Mouse (Mus musculus): Measurements from ENCODE around the gene Zfp963. TPM values are rescaled to one million over a fixed set of nuclear protein-coding genes. Genes with fewer than 3 reads are reported as not detected.
"Not testable (repeated sequence)": the region's sequence is repeated elsewhere in the genome, so short reads cannot be mapped to it uniquely, and the experiment has no call there.

The Zfp963 gene
- polyA plus RNA-seq, 1 experiment from 2014 or later = 10.1 TPM

- Histone ChIP-seq H3K4me3 (peak overlapping the region; percentile 91), H3K9ac (peak overlapping the region; percentile 52; the same call in 1 of the 2 replicates), H3K27me3 (no peaks in the 10 kb centered on the region), H3K4me2 (peak overlapping the region; percentile 56), H3K27ac (replicated peaks) (peak overlapping the region; percentile 72), H3K36me3 (peaks cover 11% of the 10 kb centered on the region), H3K4me1 (replicated peaks) (peaks cover 33% of the 10 kb centered on the region), H3K9me3 (no peaks in the 10 kb centered on the region)
- ATAC-seq (ENCODE audit: low read depth) = peak; percentile 38
- 50% methylated on average over 5 of the region's 5 CpGs for WGBS
Measured at GRCm38 (mm10) chr8:69717232-69717580, 32.6 kb downstream of the Zfp963 start.

DNA sequence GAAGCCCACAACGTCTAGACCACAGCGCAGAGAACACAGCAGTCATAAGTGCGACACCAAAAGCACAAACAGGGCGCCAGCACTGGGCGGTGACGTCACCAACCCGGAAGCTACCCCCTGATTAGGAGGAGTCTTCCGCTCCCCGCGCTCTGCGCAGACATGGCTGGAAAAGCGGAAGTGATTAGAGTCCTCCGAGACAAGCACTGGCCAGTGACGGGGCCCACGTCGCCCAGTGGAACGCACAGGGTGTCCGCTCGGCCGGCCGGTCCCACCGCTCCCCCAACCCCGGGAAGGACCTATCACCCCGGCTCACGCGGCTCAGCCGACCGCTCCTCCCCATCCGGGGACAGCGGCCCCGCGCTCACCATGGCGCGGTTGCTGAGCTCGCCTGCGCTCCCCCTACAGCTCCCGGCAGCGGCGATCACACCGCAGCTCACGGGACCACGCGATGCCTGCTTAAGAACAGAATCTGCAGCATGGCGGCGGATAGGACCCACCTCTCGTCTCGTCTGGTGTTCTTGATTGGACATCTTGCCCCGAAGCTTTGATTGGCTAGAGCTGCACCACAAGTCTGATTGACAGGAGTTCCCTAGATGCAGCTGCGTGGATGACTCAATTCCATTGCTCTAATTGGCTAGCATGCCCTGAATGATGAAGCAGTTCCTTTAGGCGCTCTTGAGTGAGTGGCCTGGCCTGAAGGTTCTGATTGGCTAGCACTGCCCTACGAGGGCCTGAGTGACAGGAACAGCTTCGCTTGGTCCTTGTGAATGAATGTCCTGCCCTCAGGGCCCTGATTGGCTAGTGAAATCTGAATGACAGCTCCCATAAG lies 33.2 kb downstream of the Zfp963 start:
- H3K27me3 ChIP-seq = no peaks in the 10 kb centered on the region
- under 1% methylated on average over 52 of the region's 52 CpGs for WGBS
- peaks cover 16% of the 10 kb centered on the region for H3K36me3 ChIP-seq
- H3K9me3 ChIP-seq = no peaks in the 10 kb centered on the region
- peak; percentile 100 for ATAC-seq (ENCODE audit: low read depth)
- H3K9ac ChIP-seq = peak overlapping the region; percentile 96
- peak overlapping the region; percentile 100 for H3K27ac ChIP-seq (replicated peaks)
- H3K4me2 ChIP-seq = peak overlapping the region; percentile 57
- H3K4me1 ChIP-seq (replicated peaks) = peaks cover 33% of the 10 kb centered on the region
- peak overlapping the region; percentile 91 for H3K4me3 ChIP-seq

DNA sequence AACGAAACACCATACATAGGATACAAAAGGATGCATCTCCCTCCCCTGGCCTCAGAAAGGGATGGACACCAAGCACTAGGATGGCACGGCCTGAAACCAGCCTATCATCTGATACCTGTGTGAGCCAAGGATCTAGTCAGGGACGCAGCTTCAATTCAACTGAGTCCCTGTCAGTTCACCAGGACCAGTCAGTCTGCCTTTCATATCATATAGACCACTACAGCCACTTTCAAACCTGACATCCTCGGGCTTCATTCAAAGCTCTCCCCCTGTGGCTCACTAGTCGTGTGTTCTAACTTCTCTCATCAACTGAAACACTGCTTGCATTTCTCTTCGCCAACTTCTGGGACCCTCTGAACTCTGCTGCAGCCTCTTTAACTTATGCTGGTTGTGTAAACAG lies 34.4 kb downstream of the Zfp963 start:
- Histone ChIP-seq H3K27me3 (no peaks in the 10 kb centered on the region), H3K9ac (peak overlapping the region; percentile 56), H3K9me3 (no peaks in the 10 kb centered on the region), H3K4me3 (peak overlapping the region; percentile 91), H3K4me1 (replicated peaks) (peaks cover 33% of the 10 kb centered on the region), H3K4me2 (peak overlapping the region; percentile 57), H3K36me3 (peaks cover 24% of the 10 kb centered on the region), H3K27ac (replicated peaks) (no peak overlapping the region)
- 85% methylated on average over 6 of the region's 6 CpGs for WGBS
- no peak for ATAC-seq (ENCODE audit: low read depth)

DNA sequence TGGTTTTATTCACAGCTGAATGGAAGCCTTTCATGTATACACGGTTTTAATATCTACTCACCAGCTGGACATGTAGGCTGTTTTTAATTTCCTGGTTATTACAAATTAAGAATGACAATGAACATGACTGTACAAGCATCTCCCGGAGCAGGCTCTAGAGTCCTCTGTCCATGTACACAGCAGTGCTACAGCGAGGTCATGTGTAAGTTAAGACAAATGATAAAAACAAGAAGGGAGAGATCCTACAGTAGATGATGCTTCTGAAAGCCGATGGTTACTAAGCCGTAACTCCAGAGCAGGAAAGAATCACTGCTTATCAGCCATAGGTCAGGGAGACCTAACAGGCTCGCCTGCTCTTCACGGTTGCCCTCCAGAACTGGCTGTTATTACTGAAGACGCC lies 36.3 kb downstream of the Zfp963 start:
- Histone ChIP-seq H3K4me2 (no peak overlapping the region), H3K27me3 (no peaks in the 10 kb centered on the region), H3K4me3 (no peak overlapping the region), H3K9me3 (no peaks in the 10 kb centered on the region), H3K36me3 (peaks cover 43% of the 10 kb centered on the region), H3K4me1 (replicated peaks) (peaks cover 33% of the 10 kb centered on the region), H3K9ac (0 out of 2 replicates have a peak overlapping the region, but pooled peaks have one; percentile 5), H3K27ac (replicated peaks) (no peak overlapping the region)
- 91% methylated on average over 8 of the region's 8 CpGs for WGBS
- ATAC-seq (ENCODE audit: low read depth) = no peak

DNA sequence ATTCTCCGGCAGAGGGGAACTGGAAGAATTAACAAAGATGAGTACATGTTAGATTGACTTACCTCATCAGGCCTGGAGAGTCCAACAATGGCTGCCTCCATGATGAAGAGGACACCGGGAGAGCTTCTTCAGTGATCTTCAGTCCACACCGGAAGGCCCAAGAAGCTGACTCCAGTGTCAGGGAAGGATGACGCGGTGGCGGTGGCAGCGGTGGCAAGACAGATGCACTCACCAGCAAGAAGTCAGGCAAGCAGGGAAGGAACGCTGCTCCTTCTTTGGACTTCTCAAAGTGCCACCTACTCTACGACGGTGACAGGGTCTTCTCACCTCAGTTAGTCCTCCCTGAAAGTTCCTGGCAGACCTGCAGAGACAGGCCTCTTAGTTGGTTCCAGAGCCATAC lies 39.1 kb downstream of the Zfp963 start, which contains the start of gene Zfp869:
Gene Zfp869, minus strand, starts transcription at position 101 of the 400 bp plus-strand sequence.
- Histone ChIP-seq H3K4me1 (replicated peaks) (peaks cover 26% of the 10 kb centered on the region), H3K36me3 (peaks cover 72% of the 10 kb centered on the region)
- H3K27ac ChIP-seq (replicated peaks); H3K9me3 ChIP-seq; H3K4me2 ChIP-seq; H3K4me3 ChIP-seq; ATAC-seq (ENCODE audit: low read depth); H3K27me3 ChIP-seq; H3K9ac ChIP-seq: not testable (repeated sequence)
- 95% methylated on average over 10 of the region's 10 CpGs for WGBS

GRCm38 (mm10) chr8:69701810-69702209 lies 48.0 kb downstream of the Zfp963 start:
- 68% methylated on average over 6 of the region's 6 CpGs for WGBS
- no peak overlapping the region for H3K27ac ChIP-seq (replicated peaks)
- no peak for ATAC-seq (ENCODE audit: low read depth)
- no peaks in the 10 kb centered on the region for H3K4me1 ChIP-seq (replicated peaks)
- H3K4me2 ChIP-seq = no peak overlapping the region
- H3K27me3 ChIP-seq = no peaks in the 10 kb centered on the region
- H3K36me3 ChIP-seq = peaks cover 47% of the 10 kb centered on the region
- no peak overlapping the region for H3K9ac ChIP-seq
- H3K9me3 ChIP-seq = no peaks in the 10 kb centered on the region
- no peak overlapping the region for H3K4me3 ChIP-seq

Other genes starting within 250 kb of the Zfp963 start
- gene Gm7697, start 227.0 kb downstream of the Zfp963 start, polyA plus RNA-seq (2015; fragmentation: Nextera tagmentation; extraction: Ambion mirVana) = not detected in 2 replicates
- 43.8 and 44.4 TPM in 2 replicates for gene Zfp868, start 124.4 kb downstream of the Zfp963 start, polyA plus RNA-seq (2015; fragmentation: Nextera tagmentation; extraction: Ambion mirVana)
- 2.9 and 3.1 TPM in 2 replicates for gene Zfp964, start 95.5 kb downstream of the Zfp963 start, polyA plus RNA-seq (2015; fragmentation: Nextera tagmentation; extraction: Ambion mirVana)
- gene Zfp869, start 39.2 kb downstream of the Zfp963 start, polyA plus RNA-seq (2015; fragmentation: Nextera tagmentation; extraction: Ambion mirVana) = 25.1 and 28.9 TPM in 2 replicates
- gene Gm20422, start 24.9 kb upstream of the Zfp963 start, polyA plus RNA-seq (2015; fragmentation: Nextera tagmentation; extraction: Ambion mirVana) = 0.50 and 0.55 TPM in 2 replicates
- 43.7 and 45.4 TPM in 2 replicates for gene Atp13a1, start 41.2 kb upstream of the Zfp963 start, polyA plus RNA-seq (2015; fragmentation: Nextera tagmentation; extraction: Ambion mirVana)
- 39.6 and 45.7 TPM in 2 replicates for gene Zfp866, start 41.2 kb upstream of the Zfp963 start, polyA plus RNA-seq (2015; fragmentation: Nextera tagmentation; extraction: Ambion mirVana)
- gene Gmip, start 58.7 kb upstream of the Zfp963 start, polyA plus RNA-seq (2015; fragmentation: Nextera tagmentation; extraction: Ambion mirVana) = 24.8 and 27.6 TPM in 2 replicates
- gene Lpar2, start 72.5 kb upstream of the Zfp963 start, polyA plus RNA-seq (2015; fragmentation: Nextera tagmentation; extraction: Ambion mirVana) = 0.68 and 0.70 TPM in 2 replicates
- 50.9 and 58.8 TPM in 2 replicates for gene Pbx4, start 82.5 kb upstream of the Zfp963 start, polyA plus RNA-seq (2015; fragmentation: Nextera tagmentation; extraction: Ambion mirVana)
- 3.1 and 3.9 TPM in 2 replicates for gene Cilp2, start 137.7 kb upstream of the Zfp963 start, polyA plus RNA-seq (2015; fragmentation: Nextera tagmentation; extraction: Ambion mirVana)
- gene Tssk6, start 152.2 kb upstream of the Zfp963 start, polyA plus RNA-seq (2015; fragmentation: Nextera tagmentation; extraction: Ambion mirVana) = 3.4 TPM in 2 replicates
- gene Ndufa13, start 152.6 kb upstream of the Zfp963 start, polyA plus RNA-seq (2015; fragmentation: Nextera tagmentation; extraction: Ambion mirVana) = 169 and 186 TPM in 2 replicates
- gene Yjefn3, start 152.7 kb upstream of the Zfp963 start, polyA plus RNA-seq (2015; fragmentation: Nextera tagmentation; extraction: Ambion mirVana) = 10.0 and 12.1 TPM in 2 replicates
- gene Gatad2a, start 246.4 kb upstream of the Zfp963 start, polyA plus RNA-seq (2015; fragmentation: Nextera tagmentation; extraction: Ambion mirVana) = 30.6 and 31.8 TPM in 2 replicates